Mouse (Mus musculus): ENCODE data around the gene Hipk3.

Hipk3 gene

DNA sequence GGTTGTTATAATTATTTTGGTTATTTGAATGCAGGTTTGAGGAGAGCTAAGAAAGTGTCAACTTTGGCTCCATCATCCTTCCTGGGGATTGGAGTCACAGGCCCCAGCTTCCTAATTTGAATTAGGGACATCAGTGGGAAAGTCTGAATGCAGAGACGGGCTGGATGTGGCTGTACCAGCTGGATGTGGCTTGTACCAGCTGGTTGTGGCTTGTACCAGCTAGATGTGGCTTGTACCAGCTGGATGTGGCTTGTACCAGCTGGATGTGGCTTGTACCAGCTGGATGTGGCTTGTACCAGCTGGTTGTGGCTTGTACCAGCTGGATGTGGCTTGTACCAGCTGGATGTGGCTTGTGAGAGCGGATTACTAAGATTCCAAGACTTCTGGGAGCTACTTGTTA is 74.8 kb downstream of the Hipk3 start:
- no peak for DNase-seq (ENCODE audit: extremely low read depth, insufficient read length, low spot score)

DNA sequence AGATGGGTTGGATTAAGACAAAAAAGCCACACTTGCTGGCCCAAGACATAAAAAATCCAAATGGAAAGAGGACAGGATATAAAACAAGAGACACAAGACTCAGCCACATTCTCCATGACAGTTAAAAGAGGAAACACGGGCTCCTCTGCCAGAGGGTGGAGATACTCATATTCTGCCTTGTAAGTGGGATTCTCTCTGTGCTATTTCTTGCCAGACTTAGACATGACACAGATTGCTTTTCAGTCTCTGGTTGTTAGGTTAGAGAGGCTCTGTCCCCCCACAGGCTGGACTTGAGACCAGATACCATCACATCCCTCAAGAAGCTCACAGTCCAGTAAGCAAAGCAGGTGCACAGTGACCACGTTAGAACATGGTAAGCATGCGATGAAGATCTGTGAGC is 81.2 kb downstream of the Hipk3 start:
- DNase-seq (ENCODE audit: extremely low read depth, insufficient read length, low spot score), result no peak

DNA sequence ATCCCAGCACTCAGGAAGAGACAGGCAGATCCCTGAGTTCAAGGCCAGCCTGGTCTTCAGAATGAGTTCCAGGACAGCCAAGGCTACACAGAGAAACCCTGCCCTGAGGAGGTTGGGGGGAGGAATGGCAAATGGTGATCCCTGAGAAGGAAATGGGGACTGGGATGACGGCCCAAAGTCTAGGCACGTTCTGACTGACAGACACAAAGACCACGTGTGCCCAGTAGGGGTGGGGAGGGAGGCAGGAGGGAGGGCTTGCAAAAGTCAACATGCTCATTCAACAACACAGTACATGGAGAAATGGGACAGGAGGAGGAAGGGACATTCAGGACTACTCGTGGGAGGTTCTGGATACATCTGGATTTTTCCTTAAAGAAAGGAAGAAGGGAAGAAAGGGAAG is 81.8 kb downstream of the Hipk3 start:
- DNase-seq (ENCODE audit: extremely low read depth, insufficient read length, low spot score), result no peak

DNA sequence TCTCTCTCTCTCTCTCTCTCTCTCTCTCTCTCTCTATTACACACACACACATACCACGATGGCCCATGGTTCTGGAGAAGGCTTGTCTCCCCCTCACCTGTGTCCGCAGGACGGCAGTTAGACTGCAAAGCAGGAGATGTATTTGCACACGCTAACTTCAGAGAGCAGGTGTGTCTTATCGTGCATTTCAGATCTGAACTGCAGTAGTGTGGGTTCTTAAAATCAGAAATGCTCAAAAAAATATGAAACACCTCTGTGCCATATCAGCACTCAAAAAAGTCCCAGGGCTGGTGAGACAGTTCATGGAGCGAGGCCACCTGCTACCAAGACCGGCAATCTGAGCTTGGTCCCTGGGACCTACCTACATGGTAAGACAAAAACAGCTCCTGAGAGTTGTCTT is 82.4 kb downstream of the Hipk3 start:
- no peak for DNase-seq (ENCODE audit: extremely low read depth, insufficient read length, low spot score)

DNA sequence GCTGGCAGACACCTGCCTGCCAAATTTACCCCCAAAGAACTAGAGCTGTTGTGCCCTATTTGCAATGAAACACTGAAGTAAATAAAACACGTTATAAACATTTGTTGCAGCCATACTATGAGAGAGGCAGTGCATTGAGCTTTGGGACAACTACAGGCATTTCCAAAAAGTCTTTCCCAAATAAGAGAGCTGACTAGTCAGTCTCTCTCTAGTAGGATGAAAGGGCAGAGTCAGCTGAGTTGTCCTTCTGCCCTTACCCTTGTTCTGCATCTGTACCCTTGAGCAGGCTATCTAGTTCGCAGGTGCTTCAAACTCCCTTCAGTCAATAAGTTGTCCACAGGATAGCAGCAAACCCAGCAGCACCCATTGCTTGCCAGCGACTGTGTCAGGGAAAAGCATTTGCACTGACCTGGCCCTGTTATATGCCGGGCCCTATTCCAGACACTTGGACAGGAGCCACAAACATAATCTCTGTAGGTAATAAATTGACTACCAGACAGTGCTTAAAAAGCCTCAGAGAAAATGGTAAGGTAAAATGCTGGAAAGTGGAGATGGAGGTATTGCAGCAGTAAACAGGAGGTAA is 83.2 kb downstream of the Hipk3 start, which contains the start of gene D430041D05Rik:
TSS of gene D430041D05Rik (minus strand) at position 51 of the 583 bp plus-strand sequence.
- DNase-seq (ENCODE audit: extremely low read depth, insufficient read length, low spot score), result no peak

DNA sequence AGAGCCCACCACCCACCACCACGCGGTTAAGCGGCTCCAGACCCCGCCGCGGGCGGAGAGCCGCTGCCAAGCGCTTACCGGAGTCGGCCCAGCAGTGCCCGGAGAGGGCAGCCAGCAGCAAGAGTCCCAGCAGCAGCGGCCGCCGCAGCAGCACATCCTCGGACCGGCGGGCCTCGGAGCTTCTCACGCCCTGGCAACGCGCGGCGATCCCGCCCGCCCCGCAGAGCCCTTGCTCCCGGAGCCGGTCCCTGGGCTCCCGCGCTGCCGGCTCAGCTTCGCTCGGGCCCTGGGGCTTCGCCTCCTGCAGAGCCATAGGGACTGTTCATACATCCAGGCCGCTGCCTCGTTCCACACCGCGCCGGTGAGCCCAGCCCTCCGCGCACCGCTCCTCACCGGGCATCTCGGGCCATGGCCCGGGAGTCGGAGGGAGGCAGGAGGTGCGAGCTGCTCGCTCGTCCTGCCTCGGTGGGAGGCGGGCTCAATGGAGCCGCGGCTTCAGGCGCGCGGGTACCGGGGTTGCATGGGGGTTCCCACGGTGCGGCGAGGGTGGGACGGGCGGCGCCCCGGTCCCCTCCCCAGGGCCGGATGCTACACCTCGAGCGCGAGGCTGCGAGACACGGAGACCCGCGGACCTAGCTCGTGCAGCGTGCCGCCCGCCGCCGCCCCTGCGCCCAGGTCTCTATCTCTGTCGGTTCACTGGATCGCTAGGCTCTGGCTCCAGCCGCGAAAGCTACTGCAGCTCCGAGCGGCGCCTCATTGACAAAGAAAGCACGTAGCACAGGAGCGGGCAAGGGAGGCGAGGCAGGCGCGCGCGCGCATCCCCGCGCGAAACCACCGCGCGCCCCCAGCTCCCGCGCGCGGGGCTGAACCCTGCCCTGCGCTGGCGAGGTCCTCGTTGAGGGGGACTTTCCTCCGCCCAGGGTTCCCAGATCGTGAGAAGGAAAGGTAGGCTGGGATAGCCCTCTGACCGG is 84.1 kb downstream of the Hipk3 start:
- no peak for DNase-seq (ENCODE audit: extremely low read depth, insufficient read length, low spot score)

DNA sequence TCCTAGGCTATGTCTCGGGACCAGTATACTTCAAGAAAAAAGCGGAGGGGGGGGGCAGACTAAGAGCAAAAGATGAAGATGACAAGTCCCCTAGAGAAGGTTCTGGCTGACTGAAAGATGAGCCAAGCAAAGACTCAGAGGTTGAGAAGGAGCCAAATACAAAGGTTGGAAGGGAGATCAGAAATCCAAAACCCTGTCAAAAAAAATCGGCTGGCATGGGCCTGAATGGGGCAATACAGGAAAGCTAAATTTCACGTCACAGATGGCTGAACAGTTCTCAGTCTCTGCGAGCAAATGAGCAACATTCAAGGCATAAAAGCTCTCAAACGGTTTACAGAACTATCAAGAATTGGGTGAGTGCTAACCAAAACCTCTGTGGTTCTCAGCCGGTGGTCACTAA is 85.9 kb downstream of the Hipk3 start:
- DNase-seq (ENCODE audit: extremely low read depth, insufficient read length, low spot score), result no peak

DNA sequence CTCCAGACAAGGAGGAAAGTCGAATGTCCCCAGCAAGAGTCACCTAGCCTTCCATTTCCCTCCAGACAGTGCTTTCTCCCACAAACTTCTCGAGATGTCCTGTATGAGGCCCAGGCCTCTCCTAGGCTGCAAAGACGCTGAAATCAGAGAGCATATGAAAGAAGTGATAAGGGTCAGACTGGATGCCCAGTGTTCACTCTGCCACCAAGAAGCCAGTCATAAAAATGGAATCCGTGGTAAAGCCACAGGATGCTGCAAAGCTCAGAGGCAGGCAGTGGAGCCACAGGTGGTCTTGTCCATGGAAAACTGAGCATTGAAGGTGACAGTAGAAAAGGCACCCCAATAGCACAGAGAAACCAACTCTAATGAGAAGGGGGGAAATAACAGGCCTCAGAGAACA is 86.3 kb downstream of the Hipk3 start:
- DNase-seq (ENCODE audit: extremely low read depth, insufficient read length, low spot score), result no peak

DNA sequence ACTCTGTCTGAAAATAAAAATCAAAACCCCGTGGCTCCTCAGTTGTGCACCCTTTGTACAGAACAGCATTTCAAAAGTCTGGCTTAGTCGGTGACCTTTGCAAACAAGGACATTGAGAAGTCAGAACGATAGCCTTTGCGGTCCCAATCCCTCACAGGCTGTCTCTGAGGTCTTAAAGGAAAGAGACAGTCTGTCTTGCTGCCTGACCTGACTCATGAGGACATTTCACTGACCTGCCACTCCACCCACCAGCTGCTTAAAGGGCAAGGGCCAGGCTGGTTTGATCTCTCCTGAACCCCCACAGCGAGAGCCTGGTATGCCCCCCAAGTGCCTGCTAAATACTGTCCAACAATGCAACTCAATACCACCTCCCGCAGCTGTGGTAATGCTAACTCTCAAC is 90.2 kb downstream of the Hipk3 start:
- DNase-seq (ENCODE audit: extremely low read depth, insufficient read length, low spot score), result no peak

DNA sequence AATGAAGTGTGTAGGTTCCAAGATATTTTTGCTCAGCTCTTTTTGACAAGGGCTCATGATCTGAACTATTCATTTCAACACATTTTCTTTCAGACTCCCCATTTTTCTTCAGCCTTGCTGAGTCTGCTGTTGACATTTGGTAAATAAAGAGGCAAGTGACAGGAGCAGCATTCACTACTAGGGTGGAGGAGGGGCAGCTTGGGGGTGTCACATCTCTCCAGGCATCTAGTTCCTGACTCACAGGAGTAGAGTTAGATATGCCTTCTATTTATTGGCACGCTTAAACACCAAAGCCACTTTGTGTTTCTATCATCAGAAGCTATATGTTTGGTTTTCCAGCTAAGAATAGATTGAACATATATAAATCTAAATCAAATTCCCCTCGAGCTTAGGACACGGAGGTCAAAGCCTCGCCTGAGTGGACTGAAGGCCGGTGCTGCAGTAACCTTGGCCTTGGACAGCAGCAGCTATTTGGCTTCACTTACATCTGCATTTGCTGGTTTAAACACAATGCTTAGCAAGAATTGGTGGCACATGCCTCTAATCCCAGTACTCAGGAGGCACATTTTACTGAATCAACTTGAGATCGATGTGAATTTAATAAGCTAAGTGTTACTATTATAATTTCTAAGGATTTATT is 95.5 kb downstream of the Hipk3 start:
- no peak for DNase-seq (ENCODE audit: extremely low read depth, insufficient read length, low spot score)

DNA sequence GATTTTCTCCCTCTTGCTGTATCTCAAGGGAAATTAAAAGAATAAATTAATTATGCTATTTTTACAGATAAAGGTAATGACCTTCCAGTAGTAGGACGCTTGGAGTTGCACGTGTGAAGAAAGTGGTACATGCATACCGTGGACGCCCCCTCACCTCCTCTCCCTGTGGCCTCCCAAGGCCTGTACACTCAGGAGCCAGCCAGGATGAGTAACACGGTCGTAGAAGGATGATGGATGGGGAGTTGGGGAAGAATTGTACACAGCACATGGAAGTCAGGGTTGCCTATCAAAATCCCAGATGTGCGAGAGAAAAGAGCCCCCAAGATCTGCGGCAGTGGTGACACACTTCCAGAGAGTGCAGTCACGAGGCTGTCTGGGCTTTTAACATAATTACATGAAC is 98.3 kb downstream of the Hipk3 start:
- DNase-seq (ENCODE audit: extremely low read depth, insufficient read length, low spot score), result no peak

DNA sequence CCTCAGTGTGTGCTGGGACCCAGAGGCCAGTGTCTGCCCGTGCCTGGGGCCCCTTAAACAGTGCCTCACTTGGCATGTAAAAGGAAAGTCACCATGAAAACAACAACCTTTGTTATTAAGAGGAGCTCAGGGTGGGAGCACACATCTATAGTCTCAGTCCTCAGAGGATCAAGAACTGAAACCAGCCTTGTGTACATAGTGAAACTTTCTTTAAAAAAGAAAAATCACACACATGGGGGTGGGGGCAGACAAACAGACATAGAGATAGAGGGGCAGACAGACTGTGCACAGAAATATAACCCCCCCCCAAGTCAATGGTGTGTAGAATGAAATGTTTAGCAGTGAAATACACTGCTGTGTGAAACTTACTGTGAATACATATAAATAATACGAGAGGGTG is 99.5 kb downstream of the Hipk3 start:
- no peak for DNase-seq (ENCODE audit: extremely low read depth, insufficient read length, low spot score)

DNA sequence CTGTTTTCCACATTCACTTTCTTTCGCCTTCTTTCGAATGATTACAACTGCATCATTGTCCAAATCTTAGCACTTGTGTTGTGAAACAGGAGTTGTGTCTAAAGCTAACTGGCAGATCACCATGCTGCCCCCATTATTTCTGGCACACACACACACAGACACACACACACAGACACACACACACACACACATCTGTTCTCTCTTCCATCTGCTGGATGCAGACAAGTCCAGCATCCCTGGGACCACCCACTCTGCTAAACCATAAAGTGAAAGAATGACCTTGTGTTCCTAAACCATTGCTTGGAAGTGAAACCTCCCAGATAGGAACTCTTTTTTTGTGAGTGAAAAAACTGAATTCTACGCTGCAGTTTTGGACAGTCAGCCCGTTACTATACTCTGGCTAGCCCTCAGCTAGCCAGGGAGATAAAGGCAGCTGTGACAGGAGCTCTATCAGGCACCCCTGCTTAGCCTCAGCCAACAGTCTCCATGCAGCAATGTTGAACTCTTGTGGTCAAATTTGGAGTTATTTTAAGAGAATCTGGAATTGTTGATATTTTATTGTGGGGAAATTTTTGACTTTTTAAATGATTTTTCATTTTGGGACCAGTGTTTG is 101.4 kb downstream of the Hipk3 start:
- no peak for DNase-seq (ENCODE audit: extremely low read depth, insufficient read length, low spot score)

DNA sequence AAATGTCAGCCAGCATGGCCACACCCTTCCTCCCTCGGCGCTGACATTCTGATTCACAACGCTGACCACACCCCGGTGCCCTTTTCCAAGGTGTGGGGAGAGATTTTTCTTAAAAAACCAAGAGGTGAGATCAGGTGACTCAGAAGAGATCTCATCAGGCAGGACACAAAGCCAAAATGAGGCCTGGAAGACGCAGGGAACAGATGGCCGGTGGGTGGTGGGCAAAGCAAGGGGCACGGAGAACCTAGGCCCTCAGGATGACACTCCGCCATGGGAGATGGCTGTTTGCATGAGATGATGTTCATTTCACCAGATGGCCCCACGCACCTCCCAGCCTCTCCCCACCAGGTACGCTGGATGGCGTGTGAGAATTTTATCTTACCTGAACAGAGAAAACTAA is 105.0 kb downstream of the Hipk3 start:
- no peak for DNase-seq (ENCODE audit: extremely low read depth, insufficient read length, low spot score)

DNA sequence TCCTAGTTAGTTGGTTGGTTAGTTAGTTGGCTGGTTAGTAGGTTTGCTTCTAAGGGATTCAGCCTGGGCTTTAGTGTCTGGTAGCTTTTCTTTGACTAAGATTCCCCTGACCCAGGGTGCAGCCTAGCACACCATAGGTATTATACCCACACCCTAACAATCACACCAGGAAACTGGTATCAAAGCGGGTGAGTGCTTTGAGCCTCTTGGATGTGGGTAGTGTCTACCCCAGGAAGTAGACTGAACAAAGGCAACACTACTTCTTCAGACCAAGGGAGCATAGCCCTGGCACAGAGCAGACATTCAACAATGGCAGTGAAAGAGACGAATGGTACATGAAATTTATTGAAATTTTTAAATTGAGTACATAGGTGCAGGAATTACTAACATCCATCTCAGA is 108.3 kb downstream of the Hipk3 start:
- no peak for DNase-seq (ENCODE audit: extremely low read depth, insufficient read length, low spot score)

DNA sequence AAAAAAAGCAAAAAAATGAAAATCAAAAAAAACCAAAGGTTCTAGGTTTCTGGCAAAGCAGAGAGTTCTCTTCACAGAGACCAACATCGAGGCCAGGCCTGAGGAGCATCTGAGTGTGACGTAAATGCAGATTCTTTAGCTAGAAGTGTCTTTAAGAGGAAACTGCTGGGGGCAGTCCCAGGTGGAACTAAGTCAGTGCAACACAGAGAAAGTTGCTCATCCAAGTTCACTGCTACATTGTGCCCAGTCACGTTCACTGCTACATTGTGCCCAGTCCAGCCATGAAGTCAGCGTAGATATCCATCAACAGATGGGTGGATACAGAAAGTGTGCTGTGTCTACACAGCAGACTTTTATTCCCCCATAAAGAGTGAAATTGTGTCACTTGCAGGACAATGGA is 110.7 kb downstream of the Hipk3 start:
- no peak for DNase-seq (ENCODE audit: extremely low read depth, insufficient read length, low spot score)

DNA sequence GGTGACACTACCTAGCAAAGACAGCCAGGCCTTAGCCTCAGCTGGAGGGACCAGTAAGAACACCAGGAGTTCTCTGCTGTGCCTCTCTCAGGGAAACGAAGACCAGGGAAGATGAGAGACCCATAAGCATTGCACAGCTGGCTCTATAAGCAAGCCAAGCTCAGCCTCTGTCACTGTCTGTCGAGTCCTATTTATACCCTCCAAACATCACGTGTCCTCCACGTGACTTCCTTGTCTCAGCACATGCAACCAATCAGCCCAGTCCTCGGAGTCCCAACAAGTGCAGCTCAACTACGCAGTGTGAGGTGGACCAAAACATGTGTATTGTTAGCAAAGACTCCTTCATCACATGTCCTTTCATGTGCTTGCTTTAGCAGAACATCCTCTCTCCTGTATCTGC is 111.4 kb downstream of the Hipk3 start:
- DNase-seq (ENCODE audit: extremely low read depth, insufficient read length, low spot score), result no peak

DNA sequence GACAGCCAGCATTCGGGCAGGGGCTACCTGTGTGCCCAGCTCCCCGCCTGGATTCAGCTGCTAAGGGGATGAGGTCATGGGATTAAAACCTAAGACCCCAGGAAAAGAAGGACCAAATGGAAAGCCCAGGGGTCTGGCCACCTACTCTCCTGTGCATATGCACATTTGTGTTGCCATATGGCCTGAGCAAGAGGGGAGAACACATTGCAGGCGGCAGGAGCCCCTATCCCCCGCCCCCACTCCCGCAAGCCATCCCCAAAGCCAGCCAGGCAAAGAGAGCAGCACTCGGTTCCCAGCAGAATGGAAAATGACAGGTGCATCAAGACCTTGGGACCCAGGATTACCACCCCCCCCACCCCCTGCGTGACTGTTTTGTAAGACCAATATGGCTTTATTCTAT is 114.9 kb downstream of the Hipk3 start:
- DNase-seq (ENCODE audit: extremely low read depth, insufficient read length, low spot score), result no peak

DNA sequence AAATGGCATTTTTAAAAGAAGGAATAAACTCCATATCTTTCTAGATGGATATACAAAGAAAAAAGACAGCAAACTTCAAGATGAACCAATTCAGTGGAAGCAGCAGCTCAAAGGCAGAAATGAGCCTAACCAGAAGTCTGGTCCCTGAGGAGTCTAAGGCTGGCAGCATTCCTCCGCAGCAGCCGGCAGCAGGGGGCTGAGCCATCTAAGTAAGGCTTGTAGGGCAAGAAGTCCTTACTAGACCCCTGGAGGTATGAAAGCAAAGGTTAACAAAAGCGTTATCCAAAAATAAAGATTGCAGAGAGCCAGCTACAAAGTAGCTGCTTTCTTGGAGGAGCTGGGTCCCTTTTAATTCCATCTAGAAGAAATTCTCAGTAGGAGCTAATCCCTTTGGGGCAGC is 115.5 kb downstream of the Hipk3 start:
- DNase-seq (ENCODE audit: extremely low read depth, insufficient read length, low spot score), result no peak

DNA sequence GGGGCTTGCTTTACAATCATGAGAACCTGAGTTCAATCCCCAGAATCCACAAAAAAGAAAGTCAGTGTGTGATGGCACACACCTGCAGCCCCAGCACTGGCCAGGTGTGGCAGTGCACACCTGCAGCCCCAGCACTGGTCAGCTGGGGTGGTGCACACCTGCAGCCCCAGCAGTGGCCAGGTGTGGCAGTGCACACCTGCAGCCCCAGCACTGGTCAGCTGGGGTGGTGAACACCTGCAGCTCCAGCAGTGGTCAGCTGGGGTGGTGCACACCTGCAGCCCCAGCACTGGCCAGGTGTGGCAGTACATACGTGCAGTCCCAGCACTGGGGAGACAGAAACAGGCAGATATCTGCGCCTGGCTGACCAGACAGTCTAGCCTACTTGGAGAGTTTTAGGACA is 116.3 kb downstream of the Hipk3 start:
- DNase-seq (ENCODE audit: extremely low read depth, insufficient read length, low spot score), result no peak

All from 3134 (cell line).